Mouse (Mus musculus) hindbrain, embryonic 14.5 days (tissue): ENCODE measurements around the gene Rab35. TPM values are rescaled to one million over a fixed set of nuclear protein-coding genes. Genes with fewer than 3 reads are reported as not detected.

Experiments
- microRNA-seq: library from miRNA; unstranded; fragments of <30 nt; microRNA quantifications from one replicate; pipeline ENCODE4, GENCODE M21; 2016
- polyA plus RNA-seq: library from polyadenylated mRNA; unstranded; fragments of >200 nt; fragmentation: Nextera tagmentation; extraction: Ambion mirVana; gene quantifications from 2 replicates; pipeline ENCODE4 v1.2.1, GENCODE M21; 2014

Rab35 gene
- polyA plus RNA-seq, 1 experiment from 2014 or later, result 23.3 TPM

Small RNA genes lying within 50 kb of the gene (microRNA-seq; reads per million reads assigned to microRNA genes)
- not detected for gene Mir7030

Other genes with a start within 250 kb of the Rab35 start
- 59.6 and 60.2 TPM in 2 replicates for gene Msi1, start 202.3 kb upstream of the Rab35 start, polyA plus RNA-seq
- gene Pla2g1b, start 165.6 kb upstream of the Rab35 start, polyA plus RNA-seq, result 0.67 TPM in 1 of 2 replicates, not detected in the other
- 19.1 and 20.3 TPM in 2 replicates for gene Sirt4, start 147.2 kb upstream of the Rab35 start, polyA plus RNA-seq
- gene Pxn, start 125.2 kb upstream of the Rab35 start, polyA plus RNA-seq, result 11.3 and 12.2 TPM in 2 replicates
- gene Rplp0, start 72.4 kb upstream of the Rab35 start, polyA plus RNA-seq, result 952 and 1,000 TPM in 2 replicates
- gene Gcn1l1, start 66.7 kb upstream of the Rab35 start, polyA plus RNA-seq, result 40.5 and 45.2 TPM in 2 replicates
- 36.2 and 37.8 TPM in 2 replicates for gene Bicdl1, start 99.7 kb downstream of the Rab35 start, polyA plus RNA-seq
- 27.0 and 27.5 TPM in 2 replicates for gene Cit, start 213.4 kb downstream of the Rab35 start, polyA plus RNA-seq